In genomic region chr7:29521841-29522575, GRCm38 (mm10) we compare ENCODE assay signal across 9 mouse cellular contexts. TPM values are rescaled to one million over a fixed set of nuclear protein-coding genes. Genes with fewer than 3 reads are reported as not detected.
DNase-seq lines count a peak whose midpoint lies in the region; ATAC-seq and TF ChIP-seq lines count a peak whose summit lies in the region.
"Had no signal": no experiment of that assay in that cellular context is flagged by ENCODE, and none has a peak within 500 bp of the region (broad histone marks: within the 10 kb centered on the region; RNA-seq: fewer than 3 reads in every experiment).

No protein-coding gene starts in this region.

- TF ChIP-seq POLR2A in brain, embryonic 14.5 days (IDR thresholded peaks at IDR 0.05; ENCODE audit: borderline replicate concordance, extremely low read depth, insufficient read depth, insufficient read length, poor library complexity, severe bottlenecking) = no peak
- no peak for TF ChIP-seq POLR2A in limb, embryonic 14.5 days (IDR thresholded peaks at IDR 0.05; ENCODE audit: borderline replicate concordance, extremely low read depth, insufficient read depth, insufficient read length)

- 65% methylated on average over 5 of the region's 5 CpGs for WGBS in hindbrain, embryonic 14.5 days
- 60% methylated on average over 5 of the region's 5 CpGs for WGBS in hindbrain, embryonic 16.5 days
- 62% methylated on average over 5 of the region's 5 CpGs for WGBS in forebrain, postnatal 0 days
- WGBS in intestine, embryonic 16.5 days = 55% methylated on average over 5 of the region's 5 CpGs
- 55% methylated on average over 5 of the region's 5 CpGs for WGBS in limb, embryonic 14.5 days

- H3K4me2 ChIP-seq in hindbrain, embryonic 14.5 days (replicated peaks) = no peak overlapping the region
- H3K4me2 ChIP-seq in hindbrain, embryonic 16.5 days (ENCODE audit: low read length) = no peak overlapping the region
- no peak overlapping the region for H3K4me2 ChIP-seq in forebrain, postnatal 0 days (ENCODE audit: low read depth)
- no peak overlapping the region for H3K4me2 ChIP-seq in intestine, embryonic 16.5 days (ENCODE audit: low read depth, low read length)
- no peak overlapping the region for H3K4me2 ChIP-seq in limb, embryonic 14.5 days (replicated peaks; ENCODE audit: low read depth, low read length, severe bottlenecking)
- H3K4me2 ChIP-seq: embryonic facial prominence, embryonic 12.5 days had no signal

- H3K27me3 ChIP-seq in hindbrain, embryonic 14.5 days (ENCODE audit: control insufficient read depth, insufficient read depth, low read length) = no peaks in the 10 kb centered on the region
- H3K27me3 ChIP-seq in hindbrain, embryonic 16.5 days (replicated peaks; ENCODE audit: control insufficient read depth, insufficient read depth, low read length) = no peaks in the 10 kb centered on the region
- no peaks in the 10 kb centered on the region for H3K27me3 ChIP-seq in forebrain, postnatal 0 days (ENCODE audit: insufficient read depth, low read length)
- H3K27me3 ChIP-seq in intestine, embryonic 16.5 days (replicated peaks; ENCODE audit: control insufficient read depth, insufficient read depth, low read length) = no peaks in the 10 kb centered on the region
- H3K27me3 ChIP-seq in limb, embryonic 14.5 days (ENCODE audit: control insufficient read depth, insufficient read depth, low read length) = no peaks in the 10 kb centered on the region
- H3K27me3 ChIP-seq: embryonic facial prominence, embryonic 12.5 days had no signal

- ATAC-seq in hindbrain, embryonic 14.5 days (ENCODE audit: low FRiP score) = no peak
- ATAC-seq in hindbrain, embryonic 16.5 days = no peak
- ATAC-seq in forebrain, postnatal 0 days = peak; percentile 23
- ATAC-seq in intestine, embryonic 16.5 days = peak; percentile 23; the same call in 1 of the 2 replicates
- ATAC-seq in limb, embryonic 14.5 days (ENCODE audit: low FRiP score, low read depth) = no peak

- H3K27ac ChIP-seq in hindbrain, embryonic 14.5 days = no peak overlapping the region
- no peak overlapping the region for H3K27ac ChIP-seq in hindbrain, embryonic 16.5 days (ENCODE audit: low read depth, low read length)
- no peak overlapping the region for H3K27ac ChIP-seq in forebrain, postnatal 0 days (ENCODE audit: low read depth, low read length)
- H3K27ac ChIP-seq in intestine, embryonic 16.5 days (ENCODE audit: low read length) = no peak overlapping the region; the same call in 1 of the 2 replicates
- H3K27ac ChIP-seq in limb, embryonic 14.5 days (replicated peaks; ENCODE audit: low read depth, low read length) = no peak overlapping the region
- H3K27ac ChIP-seq: embryonic facial prominence, embryonic 12.5 days had no signal

- no peak overlapping the region for H3K9ac ChIP-seq in hindbrain, embryonic 14.5 days
- no peak overlapping the region for H3K9ac ChIP-seq in hindbrain, embryonic 16.5 days (ENCODE audit: low read depth, low read length)
- H3K9ac ChIP-seq in forebrain, postnatal 0 days = no peak overlapping the region
- no peak overlapping the region for H3K9ac ChIP-seq in intestine, embryonic 16.5 days (ENCODE audit: low read depth, low read length)
- H3K9ac ChIP-seq in limb, embryonic 14.5 days (ENCODE audit: low read depth, low read length, severe bottlenecking) = no peak overlapping the region
- H3K9ac ChIP-seq: embryonic facial prominence, embryonic 12.5 days had no signal

- H3K4me3 ChIP-seq in hindbrain, embryonic 14.5 days (replicated peaks; ENCODE audit: low read length) = no peak overlapping the region
- no peak overlapping the region for H3K4me3 ChIP-seq in hindbrain, embryonic 16.5 days (ENCODE audit: low read length)
- no peak overlapping the region for H3K4me3 ChIP-seq in forebrain, postnatal 0 days (ENCODE audit: low read depth, low read length)
- no peak overlapping the region for H3K4me3 ChIP-seq in intestine, embryonic 16.5 days (ENCODE audit: low read length)
- no peak overlapping the region for H3K4me3 ChIP-seq in limb, embryonic 14.5 days (replicated peaks; ENCODE audit: low read length)
- H3K4me3 ChIP-seq: embryonic facial prominence, embryonic 12.5 days had no signal

- H3K4me1 ChIP-seq in hindbrain, embryonic 14.5 days (replicated peaks; ENCODE audit: control insufficient read depth, insufficient read depth, low read length) = peaks cover 7% of the 10 kb centered on the region
- H3K4me1 ChIP-seq in hindbrain, embryonic 16.5 days (ENCODE audit: control insufficient read depth, insufficient read depth, low read depth, low read length) = peaks cover 8% of the 10 kb centered on the region
- H3K4me1 ChIP-seq in forebrain, postnatal 0 days (ENCODE audit: insufficient read depth) = peaks cover 8% of the 10 kb centered on the region
- H3K4me1 ChIP-seq in intestine, embryonic 16.5 days (ENCODE audit: control insufficient read depth, insufficient read depth, low read length) = peaks cover 11% of the 10 kb centered on the region
- peaks cover 7% of the 10 kb centered on the region for H3K4me1 ChIP-seq in limb, embryonic 14.5 days (ENCODE audit: control insufficient read depth, insufficient read depth, low read length)

- DNase-seq in hindbrain, embryonic 14.5 days (ENCODE audit: low spot score) = peak; percentile 89
- DNase-seq in brain, embryonic 14.5 days (ENCODE audit: low read depth) = peak; percentile 90
- DNase-seq in forebrain, postnatal 0 days = peak; percentile 92
- DNase-seq in limb, embryonic 14.5 days (ENCODE audit: low spot score) = peak; percentile 84
- DNase-seq in retina, adult 2 months (ENCODE audit: low read depth, low spot score) = peak; percentile 65
- DNase-seq in thymus, postnatal 25 days = peak; percentile 81

- TF ChIP-seq CTCF in brain, embryonic 14.5 days (IDR thresholded peaks at IDR 0.05; ENCODE audit: borderline replicate concordance, extremely low read depth, insufficient read depth, insufficient read length) = peak; percentile 94
- TF ChIP-seq CTCF in forebrain, postnatal 0 days (IDR thresholded peaks at IDR 0.05; ENCODE audit: low read depth) = peak; percentile 96

- H3K9me3 ChIP-seq in hindbrain, embryonic 14.5 days (ENCODE audit: control insufficient read depth, low read length) = no peaks in the 10 kb centered on the region
- H3K9me3 ChIP-seq in hindbrain, embryonic 16.5 days (ENCODE audit: control insufficient read depth, low read length) = no peaks in the 10 kb centered on the region
- no peaks in the 10 kb centered on the region for H3K9me3 ChIP-seq in forebrain, postnatal 0 days (ENCODE audit: low read length)
- no peaks in the 10 kb centered on the region for H3K9me3 ChIP-seq in intestine, embryonic 16.5 days (ENCODE audit: control insufficient read depth, low read length)
- no peaks in the 10 kb centered on the region for H3K9me3 ChIP-seq in limb, embryonic 14.5 days (ENCODE audit: control insufficient read depth, low read length)
- H3K9me3 ChIP-seq: embryonic facial prominence, embryonic 12.5 days had no signal

- H3K36me3 ChIP-seq in hindbrain, embryonic 14.5 days (replicated peaks; ENCODE audit: control insufficient read depth, insufficient read depth) = no peaks in the 10 kb centered on the region
- no peaks in the 10 kb centered on the region for H3K36me3 ChIP-seq in hindbrain, embryonic 16.5 days (ENCODE audit: control insufficient read depth, insufficient read depth, low read length)
- H3K36me3 ChIP-seq in forebrain, postnatal 0 days (ENCODE audit: insufficient read depth) = no peaks in the 10 kb centered on the region
- no peaks in the 10 kb centered on the region for H3K36me3 ChIP-seq in intestine, embryonic 16.5 days (ENCODE audit: control insufficient read depth, insufficient read depth, low read length)
- no peaks in the 10 kb centered on the region for H3K36me3 ChIP-seq in limb, embryonic 14.5 days (ENCODE audit: control insufficient read depth, insufficient read depth, low read length)
- H3K36me3 ChIP-seq: embryonic facial prominence, embryonic 12.5 days had no signal

RNA-seq across cellular contexts. Expression of gene Sipa1l3, which starts 3.6 kb away (rescaled TPM):
- 18.8 and 21.4 TPM in 2 replicates for polyA plus RNA-seq in hindbrain, embryonic 14.5 days (2014; fragmentation: Nextera tagmentation; extraction: Ambion mirVana)
- polyA plus RNA-seq in hindbrain, embryonic 16.5 days (2015; fragmentation: Nextera tagmentation; extraction: Ambion mirVana) = 18.2 and 23.1 TPM in 2 replicates
- polyA plus RNA-seq in brain, embryonic 14.5 days (2012; rRNA removed) = 24.3 and 49.4 TPM in 2 replicates
- 26.6 and 44.1 TPM in 2 replicates for total RNA-seq in forebrain, postnatal 0 days (2014; rRNA removed)
- polyA plus RNA-seq in forebrain, postnatal 0 days (2015; fragmentation: Nextera tagmentation; extraction: Ambion mirVana) = 5.7 and 12.1 TPM in 2 replicates
- polyA plus RNA-seq in intestine, embryonic 16.5 days (2015; fragmentation: Nextera tagmentation; extraction: Ambion mirVana) = 22.9 and 24.1 TPM in 2 replicates
- 39.0 and 46.1 TPM in 2 replicates for polyA plus RNA-seq in limb, embryonic 14.5 days (2012; rRNA removed)
- 16.2 TPM in 2 replicates for polyA plus RNA-seq in limb, embryonic 14.5 days (2014; fragmentation: Nextera tagmentation; extraction: Ambion mirVana)

Comparison
In these comparisons a context has a peak if more than half of its experiments do, and no peak if none do; other contexts are left out.
1. ATAC-seq: peak in forebrain, postnatal 0 days (single experiment) and intestine, embryonic 16.5 days (single experiment); none in hindbrain, embryonic 14.5 days (single experiment), hindbrain, embryonic 16.5 days (single experiment) and limb, embryonic 14.5 days (single experiment).
2. Peak in every context shown above with its lines, with median percentiles within 50 percentile points of each other: DNase-seq.